Mouse (Mus musculus): ENCODE measurements around the gene Add3. TPM values are rescaled to one million over a fixed set of nuclear protein-coding genes. Genes with fewer than 3 reads are reported as not detected.

Gene Add3
- polyA plus RNA-seq, 1 experiment, result not detected

GRCm38 (mm10) chr19:53228064-53228794 lies 88.0 kb downstream of the Add3 start:
- Histone ChIP-seq H3K4me3 (ENCODE audit: insufficient read depth, low read depth, low read length) (no peak overlapping the region), H3K27ac (ENCODE audit: insufficient read depth, low read depth, low read length) (no peak overlapping the region), H3K4me1 (ENCODE audit: control insufficient read depth, insufficient read depth, low read length) (peaks cover 10% of the 10 kb centered on the region)
- WGBS, result 64% methylated on average over 7 of the region's 7 CpGs
- TF ChIP-seq CTCF (IDR thresholded peaks at IDR 0.05; ENCODE audit: insufficient read depth, low read depth, low read length) (no peak), POLR2A (IDR thresholded peaks at IDR 0.05; ENCODE audit: insufficient read depth, low read depth, low read length) (no peak)

- WGBS, result 73% methylated on average over 11 of the region's 11 CpGs
- TF ChIP-seq CTCF (IDR thresholded peaks at IDR 0.05; ENCODE audit: insufficient read depth, low read depth, low read length) (no peak), POLR2A (IDR thresholded peaks at IDR 0.05; ENCODE audit: insufficient read depth, low read depth, low read length) (no peak)
- H3K4me3 ChIP-seq (ENCODE audit: insufficient read depth, low read depth, low read length), result no peak overlapping the region
- peaks cover 10% of the 10 kb centered on the region for H3K4me1 ChIP-seq (ENCODE audit: control insufficient read depth, insufficient read depth, low read length)
- H3K27ac ChIP-seq (ENCODE audit: insufficient read depth, low read depth, low read length), result no peak overlapping the region
Observed at GRCm38 (mm10) chr19:53230942-53231815, 90.9 kb downstream of the Add3 start.

- no peak overlapping the region for H3K4me3 ChIP-seq (ENCODE audit: insufficient read depth, low read depth, low read length)
- 94% methylated on average over 7 of the region's 7 CpGs for WGBS
- TF ChIP-seq POLR2A (IDR thresholded peaks at IDR 0.05; ENCODE audit: insufficient read depth, low read depth, low read length) (no peak), CTCF (IDR thresholded peaks at IDR 0.05; ENCODE audit: insufficient read depth, low read depth, low read length) (no peak)
- no peaks in the 10 kb centered on the region for H3K4me1 ChIP-seq (ENCODE audit: control insufficient read depth, insufficient read depth, low read length)
- H3K27ac ChIP-seq (ENCODE audit: insufficient read depth, low read depth, low read length), result no peak overlapping the region
Observed at GRCm38 (mm10) chr19:53233586-53233985, 93.3 kb downstream of the Add3 start.

- Histone ChIP-seq H3K4me3 (ENCODE audit: insufficient read depth, low read depth, low read length) (no peak overlapping the region), H3K4me1 (ENCODE audit: control insufficient read depth, insufficient read depth, low read length) (no peaks in the 10 kb centered on the region), H3K27ac (ENCODE audit: insufficient read depth, low read depth, low read length) (no peak overlapping the region)
- 95% methylated on average over 6 of the region's 6 CpGs for WGBS
- TF ChIP-seq CTCF (IDR thresholded peaks at IDR 0.05; ENCODE audit: insufficient read depth, low read depth, low read length) (no peak), POLR2A (IDR thresholded peaks at IDR 0.05; ENCODE audit: insufficient read depth, low read depth, low read length) (no peak)
Observed at GRCm38 (mm10) chr19:53241806-53242205, 101.6 kb downstream of the Add3 start.

- H3K4me1 ChIP-seq (ENCODE audit: control insufficient read depth, insufficient read depth, low read length), result no peaks in the 10 kb centered on the region
- H3K27ac ChIP-seq (ENCODE audit: insufficient read depth, low read depth, low read length), result no peak overlapping the region
- H3K4me3 ChIP-seq (ENCODE audit: insufficient read depth, low read depth, low read length), result no peak overlapping the region
- WGBS, result 80% methylated on average over 10 of the region's 10 CpGs
- TF ChIP-seq CTCF (IDR thresholded peaks at IDR 0.05; ENCODE audit: insufficient read depth, low read depth, low read length), result no peak
- TF ChIP-seq POLR2A (IDR thresholded peaks at IDR 0.05; ENCODE audit: insufficient read depth, low read depth, low read length), result no peak
Observed at GRCm38 (mm10) chr19:53243956-53244355, 103.7 kb downstream of the Add3 start.

- Histone ChIP-seq H3K4me1 (ENCODE audit: control insufficient read depth, insufficient read depth, low read length) (no peaks in the 10 kb centered on the region), H3K27ac (ENCODE audit: insufficient read depth, low read depth, low read length) (no peak overlapping the region), H3K4me3 (ENCODE audit: insufficient read depth, low read depth, low read length) (no peak overlapping the region)
- 61% methylated on average over 2 of the region's 2 CpGs for WGBS
- TF ChIP-seq POLR2A (IDR thresholded peaks at IDR 0.05; ENCODE audit: insufficient read depth, low read depth, low read length) (no peak), CTCF (IDR thresholded peaks at IDR 0.05; ENCODE audit: insufficient read depth, low read depth, low read length) (no peak)
Observed at GRCm38 (mm10) chr19:53247558-53247957, 107.3 kb downstream of the Add3 start.

GRCm38 (mm10) chr19:53248023-53248494 lies 107.8 kb downstream of the Add3 start:
- no peak overlapping the region for H3K27ac ChIP-seq (ENCODE audit: insufficient read depth, low read depth, low read length)
- H3K4me1 ChIP-seq (ENCODE audit: control insufficient read depth, insufficient read depth, low read length), result no peaks in the 10 kb centered on the region
- H3K4me3 ChIP-seq (ENCODE audit: insufficient read depth, low read depth, low read length), result no peak overlapping the region
- TF ChIP-seq CTCF (IDR thresholded peaks at IDR 0.05; ENCODE audit: insufficient read depth, low read depth, low read length) (no peak), POLR2A (IDR thresholded peaks at IDR 0.05; ENCODE audit: insufficient read depth, low read depth, low read length) (no peak)
- 12% methylated on average over 11 of the region's 11 CpGs for WGBS

GRCm38 (mm10) chr19:53251015-53251414 lies 110.8 kb downstream of the Add3 start:
- 92% methylated on average over 7 of the region's 7 CpGs for WGBS
- Histone ChIP-seq H3K4me1 (ENCODE audit: control insufficient read depth, insufficient read depth, low read length) (no peaks in the 10 kb centered on the region), H3K27ac (ENCODE audit: insufficient read depth, low read depth, low read length) (no peak overlapping the region), H3K4me3 (ENCODE audit: insufficient read depth, low read depth, low read length) (no peak overlapping the region)
- TF ChIP-seq CTCF (IDR thresholded peaks at IDR 0.05; ENCODE audit: insufficient read depth, low read depth, low read length) (no peak), POLR2A (IDR thresholded peaks at IDR 0.05; ENCODE audit: insufficient read depth, low read depth, low read length) (no peak)

GRCm38 (mm10) chr19:53251656-53252055 lies 111.4 kb downstream of the Add3 start:
- no peak overlapping the region for H3K4me3 ChIP-seq (ENCODE audit: insufficient read depth, low read depth, low read length)
- H3K27ac ChIP-seq (ENCODE audit: insufficient read depth, low read depth, low read length), result no peak overlapping the region
- H3K4me1 ChIP-seq (ENCODE audit: control insufficient read depth, insufficient read depth, low read length), result no peaks in the 10 kb centered on the region
- no peak for TF ChIP-seq CTCF (IDR thresholded peaks at IDR 0.05; ENCODE audit: insufficient read depth, low read depth, low read length)
- 91% methylated on average over 3 of the region's 3 CpGs for WGBS

Data from olfactory bulb, adult 2 months (tissue).